Mouse (Mus musculus) heart, embryonic 14.5 days (tissue): ENCODE measurements around the gene Hlx. TPM values are rescaled to one million over a fixed set of nuclear protein-coding genes. Genes with fewer than 3 reads are reported as not detected.

ENCODE experiments used
- ATAC-seq: fragments of 200-750 bp; cut with Nextera tagmentation; 2 replicates; pipeline ENCODE4 v1.8.0; 2017; ENCODE audit warnings: low read depth, moderate TSS enrichment; ENCODE audit not compliant: insufficient number of reproducible peaks, insufficient read depth, low FRiP score
- H3K27ac ChIP-seq, 2 experiments: fragments of 200-500 bp in 1 of 2; fragments of 300-500 bp in 1 of 2; sonication (generic) in 1 of 2; replicated peaks in 1 of 2; 2 replicates each; pipeline ENCODE4 v1.5.1; 2012 to 2014; ENCODE audit warnings: low read depth in 2 of 2, low read length in 2 of 2, control low read depth in 1 of 2, mild to moderate bottlenecking in 1 of 2, mixed read lengths in 1 of 2; ENCODE audit not compliant: control insufficient read depth in 1 of 2, insufficient read depth in 1 of 2
- H3K27me3 ChIP-seq: fragments of 300-500 bp; sonication (generic); 2 replicates; pipeline ENCODE4 v1.6.1; 2014; ENCODE audit warnings: mild to moderate bottlenecking, low read length, control low read depth; ENCODE audit not compliant: control insufficient read depth, insufficient read depth
- H3K36me3 ChIP-seq: fragments of 300-500 bp; sonication (generic); 2 replicates; pipeline ENCODE4 v1.6.1; 2014; ENCODE audit warnings: mild to moderate bottlenecking, control low read depth, low read length, mixed read lengths; ENCODE audit not compliant: control insufficient read depth, insufficient read depth
- H3K4me1 ChIP-seq, 2 experiments: fragments of 200-500 bp in 1 of 2; fragments of 300-500 bp in 1 of 2; sonication (generic) in 1 of 2; 2 replicates each; pipeline ENCODE4 v1.6.1; 2012 to 2014; ENCODE audit warnings: low read length in 2 of 2, control low read depth in 1 of 2, mixed read lengths in 1 of 2; ENCODE audit not compliant: control insufficient read depth in 2 of 2, insufficient read depth in 2 of 2
- H3K4me2 ChIP-seq: fragments of 300-500 bp; sonication (generic); 2 replicates; pipeline ENCODE4 v1.6.1; 2014; ENCODE audit warnings: mild to moderate bottlenecking, low read length
- H3K4me3 ChIP-seq, 2 experiments: fragments of 200-500 bp in 1 of 2; fragments of 300-500 bp in 1 of 2; sonication (generic) in 1 of 2; 2 replicates each; pipeline ENCODE4 v1.5.1; 2012 to 2014; ENCODE audit warnings: low read length in 2 of 2, mild to moderate bottlenecking in 2 of 2, control low read depth in 1 of 2, low read depth in 1 of 2, moderate library complexity in 1 of 2; ENCODE audit not compliant: control insufficient read depth in 1 of 2, insufficient read depth in 1 of 2
- H3K9ac ChIP-seq: fragments of 300-500 bp; sonication (generic); 2 replicates; pipeline ENCODE4 v1.6.1; 2014; ENCODE audit warnings: mild to moderate bottlenecking, low read length
- H3K9me3 ChIP-seq: fragments of 300-500 bp; sonication (generic); 2 replicates; pipeline ENCODE4 v1.6.1; 2016; ENCODE audit warnings: low read length, control low read depth; ENCODE audit not compliant: control insufficient read depth
- WGBS: fragments of 180-500 bp; shearing (Covaris S2); extraction: QIAGEN DNeasy Blood & Tissue Kit; methylation state at CpG from one replicate; pipeline ENCODE4 v1.1.7; 2014; 5-methylcytosine and 5-hydroxymethylcytosine counted together
- polyA plus RNA-seq: library from polyadenylated mRNA; unstranded; fragments of >200 nt; fragmentation: Nextera tagmentation; extraction: Ambion mirVana; gene quantifications from 2 replicates; pipeline ENCODE4 v1.2.1, GENCODE M21; 2014

Hlx gene
- polyA plus RNA-seq, result 7.1 and 7.7 TPM in 2 replicates

- Histone ChIP-seq H3K9ac (peak within 1 kb of the TSS; percentile 72), H3K4me1 (peaks cover 5 to 29% of the 10 kb centered on the region in 2 experiments; a peak in 2 of 4 replicates), H3K36me3 (no peaks in the 10 kb centered on the region), H3K4me3 (peak within 1 kb of the TSS; percentile 68 to 75), H3K4me2 (peak within 1 kb of the TSS; percentile 95), H3K27me3 (peaks cover 78% of the 10 kb centered on the region), H3K27ac (peak within 1 kb of the TSS; percentile 49 to 71; a peak in 3 of 4 replicates), H3K9me3 (no peaks in the 10 kb centered on the region)
- peak; percentile 81 for ATAC-seq
- WGBS, result under 1% methylated on average over 32 of the region's 32 CpGs
Observed at GRCm38 (mm10) chr1:184732556-184733049, at the start of gene Hlx. Gene Hlx, minus strand, starts transcription at chr1:184732619.

GRCm38 (mm10) chr1:184782161-184782513 is 49.7 kb upstream of the Hlx start:
- ATAC-seq, result no peak
- Histone ChIP-seq H3K9ac (no peak overlapping the region), H3K4me1 (no peaks in the 10 kb centered on the region), H3K4me2 (no peak overlapping the region), H3K27me3 (no peaks in the 10 kb centered on the region), H3K9me3 (no peaks in the 10 kb centered on the region), H3K27ac (no peak overlapping the region), H3K36me3 (no peaks in the 10 kb centered on the region), H3K4me3 (no peak overlapping the region)
- 42% methylated on average over 14 of the region's 14 CpGs for WGBS

- 64% methylated on average over 10 of the region's 10 CpGs for WGBS
Observed at GRCm38 (mm10) chr1:184781286-184782160, 49.1 kb upstream of the Hlx start.

GRCm38 (mm10) chr1:184778157-184778556 is 45.7 kb upstream of the Hlx start:
- no peaks in the 10 kb centered on the region for H3K27me3 ChIP-seq
- WGBS, result 94% methylated on average over 6 of the region's 6 CpGs
- no peak for ATAC-seq
- no peak overlapping the region for H3K9ac ChIP-seq
- no peak overlapping the region for H3K4me2 ChIP-seq
- no peak overlapping the region for H3K4me3 ChIP-seq
- no peaks in the 10 kb centered on the region for H3K9me3 ChIP-seq
- no peaks in the 10 kb centered on the region for H3K36me3 ChIP-seq
- no peak overlapping the region for H3K27ac ChIP-seq
- no peaks in the 10 kb centered on the region for H3K4me1 ChIP-seq

More at GRCm38 (mm10) chr1:184781286-184782160, 49.1 kb upstream of the Hlx start:
- H3K27ac ChIP-seq, result no peak overlapping the region
- ATAC-seq, result no peak
- no peak overlapping the region for H3K4me2 ChIP-seq
- H3K4me1 ChIP-seq, result no peaks in the 10 kb centered on the region
- no peaks in the 10 kb centered on the region for H3K9me3 ChIP-seq
- H3K36me3 ChIP-seq, result no peaks in the 10 kb centered on the region
- no peak overlapping the region for H3K4me3 ChIP-seq
- H3K9ac ChIP-seq, result no peak overlapping the region
- H3K27me3 ChIP-seq, result no peaks in the 10 kb centered on the region

GRCm38 (mm10) chr1:184777061-184777795 is 44.8 kb upstream of the Hlx start:
- Histone ChIP-seq H3K27me3 (no peaks in the 10 kb centered on the region), H3K9ac (no peak overlapping the region), H3K9me3 (no peaks in the 10 kb centered on the region), H3K4me3 (no peak overlapping the region), H3K4me1 (peaks cover 0 to under 1% of the 10 kb centered on the region in 2 experiments; a peak in 1 of 4 replicates), H3K4me2 (no peak overlapping the region), H3K27ac (no peak overlapping the region), H3K36me3 (no peaks in the 10 kb centered on the region)
- 29% methylated on average over 22 of the region's 22 CpGs for WGBS
- no peak for ATAC-seq

- no peak overlapping the region for H3K4me2 ChIP-seq
- H3K9ac ChIP-seq, result no peak overlapping the region
- 64% methylated on average over 8 of the region's 9 CpGs for WGBS
- no peak overlapping the region for H3K4me3 ChIP-seq
- H3K36me3 ChIP-seq, result no peaks in the 10 kb centered on the region
- no peak for ATAC-seq
- no peaks in the 10 kb centered on the region for H3K9me3 ChIP-seq
- H3K4me1 ChIP-seq, result peaks cover 7 to 12% of the 10 kb centered on the region in 2 experiments
- H3K27me3 ChIP-seq, result no peaks in the 10 kb centered on the region
- H3K27ac ChIP-seq, result no peak overlapping the region
Observed at GRCm38 (mm10) chr1:184775289-184775688, 42.9 kb upstream of the Hlx start.

GRCm38 (mm10) chr1:184771891-184772249 is 39.5 kb upstream of the Hlx start:
- Histone ChIP-seq H3K4me2 (peak overlapping the region; percentile 59), H3K9me3 (no peaks in the 10 kb centered on the region), H3K4me1 (peaks cover 7 to 12% of the 10 kb centered on the region in 2 experiments), H3K27me3 (no peaks in the 10 kb centered on the region), H3K4me3 (0 out of 4 replicates have a peak overlapping the region, but pooled peaks of 1 of the 2 experiments have one; percentile 2), H3K36me3 (no peaks in the 10 kb centered on the region), H3K27ac (peak overlapping the region in 1 of 2 experiments; percentile 20; a peak in 1 of 4 replicates), H3K9ac (no peak overlapping the region)
- ATAC-seq, result no peak
- 9% methylated on average over 9 of the region's 9 CpGs for WGBS
